ENCODE assay signal across 7 mouse cellular contexts in the genomic region with DNA sequence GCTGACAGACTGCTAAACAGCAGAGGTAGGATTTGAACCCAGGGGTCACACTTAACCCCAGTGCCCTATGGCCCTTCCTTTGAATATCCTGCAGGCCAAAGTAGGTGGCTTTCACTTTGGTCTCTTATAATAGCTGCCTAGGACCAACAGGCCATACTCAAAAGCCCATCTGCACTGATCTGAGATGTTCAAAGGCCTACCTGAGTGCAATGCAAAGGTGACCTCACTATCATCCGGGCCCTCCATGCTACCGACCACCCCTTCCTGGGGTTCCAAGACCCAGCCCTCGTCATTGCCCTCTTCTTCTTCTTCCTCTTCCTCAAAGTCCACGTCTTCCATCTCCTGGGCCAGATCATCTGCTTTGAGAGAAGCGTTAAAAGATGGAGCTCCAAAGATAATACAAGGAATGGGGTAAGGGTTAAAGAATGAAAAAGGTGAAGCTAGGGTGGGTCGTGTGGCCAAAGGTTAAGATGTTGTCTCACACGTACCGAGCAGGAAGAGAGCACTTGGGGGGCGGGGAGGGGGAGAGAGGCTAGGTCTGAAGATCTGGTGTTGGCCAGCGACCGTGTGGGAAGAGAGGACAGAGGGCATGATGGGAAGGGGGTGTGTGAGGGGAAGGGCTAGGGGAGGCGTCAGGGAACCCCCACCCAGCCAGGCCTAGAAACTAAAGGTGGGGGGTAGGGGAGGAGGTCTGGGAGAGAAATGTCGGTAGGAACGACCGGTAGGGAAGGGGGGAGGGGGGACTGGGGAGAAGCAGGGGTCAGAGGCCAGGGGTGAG. TPM values are rescaled to one million over a fixed set of nuclear protein-coding genes. Genes with fewer than 3 reads are reported as not detected.
DNase-seq lines count a peak whose midpoint lies in the region; ATAC-seq and TF ChIP-seq lines count a peak whose summit lies in the region.

No protein-coding gene starts in this region.

- peaks cover 44% of the 10 kb centered on the region for H3K36me3 ChIP-seq in ES-E14 (ENCODE audit: control insufficient read depth, insufficient read depth, low read length, poor library complexity, severe bottlenecking)
- H3K36me3 ChIP-seq in embryonic facial prominence, embryonic 15.5 days, result peaks cover 50% of the 10 kb centered on the region
- H3K36me3 ChIP-seq in hindbrain, embryonic 11.5 days (ENCODE audit: control insufficient read depth, insufficient read depth, low read length), result no peaks in the 10 kb centered on the region
- peaks cover 25% of the 10 kb centered on the region for H3K36me3 ChIP-seq in spleen, adult 2 months (ENCODE audit: control insufficient read depth, insufficient read depth, low read length)

- H3K4me1 ChIP-seq in ES-E14 (ENCODE audit: control insufficient read depth in 2 of 2, insufficient read depth in 2 of 2, low read length in 2 of 2, poor library complexity in 1 of 2), result peaks cover 0 to 5% of the 10 kb centered on the region in 2 experiments; a peak in 1 of 4 replicates
- H3K4me1 ChIP-seq in embryonic facial prominence, embryonic 15.5 days, result peaks cover 36% of the 10 kb centered on the region
- H3K4me1 ChIP-seq in hindbrain, embryonic 11.5 days (replicated peaks; ENCODE audit: control insufficient read depth, insufficient read depth, low read length), result 0 out of 2 replicates have a peak, but pooled peaks cover 8% of the 10 kb centered on the region
- H3K4me1 ChIP-seq in spleen, adult 2 months (ENCODE audit: control insufficient read depth, insufficient read depth, insufficient read length), result peaks cover 6% of the 10 kb centered on the region; the same call in 1 of the 2 replicates

- peak overlapping the region; percentile 89 for H3K9ac ChIP-seq in ES-E14 (ENCODE audit: insufficient read depth, low read depth, low read length, poor library complexity, severe bottlenecking)
- H3K9ac ChIP-seq in embryonic facial prominence, embryonic 15.5 days, result peak overlapping the region; percentile 80
- peak overlapping the region; percentile 75 for H3K9ac ChIP-seq in hindbrain, embryonic 11.5 days (ENCODE audit: low read depth, low read length)

- H3K27ac ChIP-seq in ES-E14 (ENCODE audit: insufficient read depth, low read depth, low read length, poor library complexity, severe bottlenecking), result peak overlapping the region; percentile 70
- peak overlapping the region; percentile 84 for H3K27ac ChIP-seq in embryonic facial prominence, embryonic 15.5 days (replicated peaks)
- peak overlapping the region; percentile 33; the same call in 1 of the 2 replicates for H3K27ac ChIP-seq in hindbrain, embryonic 11.5 days (ENCODE audit: low read depth, low read length)
- H3K27ac ChIP-seq in spleen, adult 2 months (ENCODE audit: insufficient read depth, low read length), result peak overlapping the region; percentile 74

- TF ChIP-seq POLR2A in spleen, adult 2 months (IDR thresholded peaks at IDR 0.05; ENCODE audit: low read depth, low read length), result no peak

- H3K4me2 ChIP-seq in embryonic facial prominence, embryonic 15.5 days (replicated peaks), result peak overlapping the region; percentile 81
- peak overlapping the region; percentile 56 for H3K4me2 ChIP-seq in hindbrain, embryonic 11.5 days (replicated peaks; ENCODE audit: low read depth, low read length)

- 13% methylated on average over 15 of the region's 15 CpGs for WGBS in embryonic facial prominence, embryonic 15.5 days
- 16% methylated on average over 15 of the region's 15 CpGs for WGBS in hindbrain, embryonic 11.5 days
- 9% methylated on average over 15 of the region's 15 CpGs for whole genome bisulfite sequencing in spleen, adult 2 months

- no peaks in the 10 kb centered on the region for H3K9me3 ChIP-seq in ES-E14 (ENCODE audit: control insufficient read depth, insufficient read depth, low read depth, low read length)
- no peaks in the 10 kb centered on the region for H3K9me3 ChIP-seq in embryonic facial prominence, embryonic 15.5 days (replicated peaks)
- no peaks in the 10 kb centered on the region for H3K9me3 ChIP-seq in hindbrain, embryonic 11.5 days (ENCODE audit: control insufficient read depth, low read length)

- H3K27me3 ChIP-seq in embryonic facial prominence, embryonic 15.5 days, result no peaks in the 10 kb centered on the region
- no peaks in the 10 kb centered on the region for H3K27me3 ChIP-seq in hindbrain, embryonic 11.5 days (ENCODE audit: control insufficient read depth, insufficient read depth, low read length)
- no peaks in the 10 kb centered on the region for H3K27me3 ChIP-seq in spleen, adult 2 months (ENCODE audit: control insufficient read depth, insufficient read depth, low read length)

- peak; percentile 55 for ATAC-seq in embryonic facial prominence, embryonic 15.5 days (ENCODE audit: insufficient number of reproducible peaks, low FRiP score, low TSS enrichment, low read depth)
- peak; percentile 53 for ATAC-seq in hindbrain, embryonic 11.5 days (ENCODE audit: low FRiP score)
- peak; percentile 6 for ATAC-seq in megakaryocyte, adult 5-6 weeks (ENCODE audit: poor library complexity, severe bottlenecking)

- in situ Hi-C loops in ES-E14 (cut with MboI; ENCODE audit: low sequenced_read_pairs in 2 of 2, unreplicated experiment in 2 of 2), result no loop called here

- H3K4me3 ChIP-seq in ES-E14 (ENCODE audit: insufficient read depth in 1 of 2, low read depth in 1 of 2, low read length in 2 of 2, poor library complexity in 1 of 2, severe bottlenecking in 1 of 2), result peak overlapping the region; percentile 95 to 97
- H3K4me3 ChIP-seq in embryonic facial prominence, embryonic 15.5 days (replicated peaks), result peak overlapping the region; percentile 87
- H3K4me3 ChIP-seq in hindbrain, embryonic 11.5 days (ENCODE audit: low read depth, low read length), result peak overlapping the region; percentile 80
- peak overlapping the region; percentile 86 for H3K4me3 ChIP-seq in spleen, adult 2 months (ENCODE audit: extremely low read depth, insufficient read depth, insufficient read length)

- DNase-seq in ES-E14 (ENCODE audit: low read depth, low spot score), result no peak
- peak; percentile 74 for DNase-seq in adrenal gland, adult 8-10 months
- DNase-seq in hindbrain, embryonic 11.5 days (ENCODE audit: low spot score), result peak; percentile 56
- DNase-seq in layer of hippocampus, postnatal 36 days, result peak; percentile 40 to 53
- DNase-seq in spleen, adult 2 months (ENCODE audit: low read depth in 1 of 2, low spot score in 2 of 2), result peak; percentile 18 to 51

- TF ChIP-seq CTCF in spleen, adult 2 months (IDR thresholded peaks at IDR 0.05; ENCODE audit: extremely low read depth, insufficient read depth, insufficient read length, insufficient replicate concordance), result no peak

TF ChIP-seq in ES-E14, 5 proteins besides CTCF, POLR2A, EP300 and RAD21 (continues in another document):
- TF ChIP-seq MAFK (IDR thresholded peaks at IDR 0.05; ENCODE audit: insufficient read depth, low read depth, low read length), result no peak
- TF ChIP-seq CHD2 (IDR thresholded peaks at IDR 0.05; ENCODE audit: low read depth, low read length), result no peak
- no peak for TF ChIP-seq HCFC1 (IDR thresholded peaks at IDR 0.05; ENCODE audit: borderline replicate concordance, insufficient read depth, low read length)
- TF ChIP-seq ZC3H11A (IDR thresholded peaks at IDR 0.05; ENCODE audit: borderline replicate concordance, low read depth, low read length), result no peak

RNA-seq across cellular contexts. Expression of gene Aamp, which starts 0.7 kb away (rescaled TPM):
- 127 and 138 TPM in 2 replicates for total RNA-seq in ES-E14 (2012; rRNA removed)
- total RNA-seq in adrenal gland, adult 8-10 months (2022), result 100 to 1,000 TPM; 174 to 226 (median 192) TPM
- polyA plus RNA-seq in embryonic facial prominence, embryonic 15.5 days (2015; fragmentation: Nextera tagmentation; extraction: Ambion mirVana), result 247 and 256 TPM in 2 replicates
- polyA plus RNA-seq in hindbrain, embryonic 11.5 days (2014; fragmentation: Nextera tagmentation; extraction: Ambion mirVana), result 189 and 198 TPM in 2 replicates
- 100 to 1,000 TPM; 148 to 159 TPM for total RNA-seq in layer of hippocampus, postnatal 36 days (2021)
- total RNA-seq in megakaryocyte, adult 5-6 weeks (2015), result 27.8 and 33.6 TPM in 2 replicates
- total RNA-seq in megakaryocyte, adult 5-6 weeks (2017), result 48.2 and 59.5 TPM in 2 replicates
- 102 and 119 TPM in 2 replicates for polyA plus RNA-seq in spleen, adult 2 months (2012; rRNA removed)

RNA-seq across cellular contexts. Expression of gene Pnkd, which starts 0.9 kb away (rescaled TPM):
- total RNA-seq in ES-E14 (2012; rRNA removed), result 63.9 and 84.4 TPM in 2 replicates
- total RNA-seq in adrenal gland, adult 8-10 months (2022), result 10 to 100 TPM; 68.1 to 76.1 (median 74.6) TPM
- 120 and 130 TPM in 2 replicates for polyA plus RNA-seq in embryonic facial prominence, embryonic 15.5 days (2015; fragmentation: Nextera tagmentation; extraction: Ambion mirVana)
- polyA plus RNA-seq in hindbrain, embryonic 11.5 days (2014; fragmentation: Nextera tagmentation; extraction: Ambion mirVana), result 85.4 and 99.4 TPM in 2 replicates
- total RNA-seq in layer of hippocampus, postnatal 36 days (2021), result 100 to 1,000 TPM; 168 to 188 TPM
- 23.5 and 23.6 TPM in 2 replicates for total RNA-seq in megakaryocyte, adult 5-6 weeks (2015)
- 7.7 and 8.9 TPM in 2 replicates for total RNA-seq in megakaryocyte, adult 5-6 weeks (2017)
- 27.5 and 33.8 TPM in 2 replicates for polyA plus RNA-seq in spleen, adult 2 months (2012; rRNA removed)

RNA-seq across cellular contexts. Expression of gene Gpbar1, which starts 5.5 kb away (rescaled TPM):
- 0.45 and 0.95 TPM in 2 replicates for total RNA-seq in ES-E14 (2012; rRNA removed)
- total RNA-seq in adrenal gland, adult 8-10 months (2022), result not detected
- polyA plus RNA-seq in embryonic facial prominence, embryonic 15.5 days (2015; fragmentation: Nextera tagmentation; extraction: Ambion mirVana), result not detected in 2 replicates
- polyA plus RNA-seq in hindbrain, embryonic 11.5 days (2014; fragmentation: Nextera tagmentation; extraction: Ambion mirVana), result 0.32 TPM in 1 of 2 replicates, not detected in the other
- not detected for total RNA-seq in layer of hippocampus, postnatal 36 days (2021)
- total RNA-seq in megakaryocyte, adult 5-6 weeks (2015), result not detected in 2 replicates
- total RNA-seq in megakaryocyte, adult 5-6 weeks (2017), result not detected in 2 replicates
- 0.08 and 0.14 TPM in 2 replicates for polyA plus RNA-seq in spleen, adult 2 months (2012; rRNA removed)

RNA-seq across cellular contexts. Expression of gene Tmbim1, which starts 21.5 kb away (rescaled TPM):
- total RNA-seq in ES-E14 (2012; rRNA removed), result 38.0 and 41.9 TPM in 2 replicates
- total RNA-seq in adrenal gland, adult 8-10 months (2022), result 100 to 1,000 TPM; 123 to 136 (median 131) TPM
- 56.6 and 63.9 TPM in 2 replicates for polyA plus RNA-seq in embryonic facial prominence, embryonic 15.5 days (2015; fragmentation: Nextera tagmentation; extraction: Ambion mirVana)
- polyA plus RNA-seq in hindbrain, embryonic 11.5 days (2014; fragmentation: Nextera tagmentation; extraction: Ambion mirVana), result 8.6 and 9.1 TPM in 2 replicates
- 10 to 100 TPM; 25.1 to 25.4 TPM for total RNA-seq in layer of hippocampus, postnatal 36 days (2021)
- 13.6 and 15.5 TPM in 2 replicates for total RNA-seq in megakaryocyte, adult 5-6 weeks (2015)
- 11.3 and 13.8 TPM in 2 replicates for total RNA-seq in megakaryocyte, adult 5-6 weeks (2017)
- 60.8 and 66.5 TPM in 2 replicates for polyA plus RNA-seq in spleen, adult 2 months (2012; rRNA removed)

RNA-seq across cellular contexts. Expression of gene Arpc2, which starts 48.0 kb away (rescaled TPM):
- total RNA-seq in ES-E14 (2012; rRNA removed), result 67.5 and 100 TPM in 2 replicates
- 100 to 1,000 TPM; 171 to 184 (median 181) TPM for total RNA-seq in adrenal gland, adult 8-10 months (2022)
- polyA plus RNA-seq in embryonic facial prominence, embryonic 15.5 days (2015; fragmentation: Nextera tagmentation; extraction: Ambion mirVana), result 401 and 415 TPM in 2 replicates
- 325 and 330 TPM in 2 replicates for polyA plus RNA-seq in hindbrain, embryonic 11.5 days (2014; fragmentation: Nextera tagmentation; extraction: Ambion mirVana)
- total RNA-seq in layer of hippocampus, postnatal 36 days (2021), result 100 to 1,000 TPM; 394 to 402 TPM
- total RNA-seq in megakaryocyte, adult 5-6 weeks (2015), result 1,564 and 1,782 TPM in 2 replicates
- 803 and 834 TPM in 2 replicates for total RNA-seq in megakaryocyte, adult 5-6 weeks (2017)
- 186 and 302 TPM in 2 replicates for polyA plus RNA-seq in spleen, adult 2 months (2012; rRNA removed)

Comparison
In these comparisons a context has a peak if more than half of its experiments do, and no peak if none do; other contexts are left out.
1. H3K27ac ChIP-seq: peak in every context shown above with its lines; median percentile 84 in embryonic facial prominence, embryonic 15.5 days; 74 in spleen, adult 2 months; 70 in ES-E14; 33 in hindbrain, embryonic 11.5 days.